Mouse (Mus musculus) forebrain, embryonic 14.5 days (tissue): Measurements from ENCODE around the gene Gk5. TPM values are rescaled to one million over a fixed set of nuclear protein-coding genes. Genes with fewer than 3 reads are reported as not detected.
"Not testable (repeated sequence)": the region's sequence is repeated elsewhere in the genome, so short reads cannot be mapped to it uniquely, and the experiment has no call there.

Experiments used
- ATAC-seq: fragments of 200-750 bp; cut with Nextera tagmentation; 2 replicates; pipeline ENCODE4 v1.8.0; 2017; ENCODE audit warnings: mild to moderate bottlenecking, moderate library complexity
- DNase-seq: peaks from one replicate; pipeline ENCODE4 v3.0.0-alpha.2; 2015; ENCODE audit warnings: low spot score
- H3K27ac ChIP-seq: fragments of 300-500 bp; sonication (generic); 2 replicates; pipeline ENCODE4 v1.5.1; 2014; ENCODE audit warnings: low read depth, mild to moderate bottlenecking, control low read depth, low read length, moderate library complexity
- H3K27me3 ChIP-seq: fragments of 300-500 bp; sonication (generic); replicated peaks from 2 replicates; pipeline ENCODE4 v1.6.1; 2014; ENCODE audit warnings: low read length, control low read depth, mixed read lengths; ENCODE audit not compliant: control insufficient read depth, insufficient read depth
- H3K36me3 ChIP-seq: fragments of 300-500 bp; sonication (generic); 2 replicates; pipeline ENCODE4 v1.6.1; 2014; ENCODE audit warnings: low read length, control low read depth; ENCODE audit not compliant: control insufficient read depth, insufficient read depth
- H3K4me1 ChIP-seq: fragments of 300-500 bp; sonication (generic); 2 replicates; pipeline ENCODE4 v1.6.1; 2014; ENCODE audit warnings: antibody characterized with exemption, low read length, control low read depth; ENCODE audit not compliant: control insufficient read depth, insufficient read depth
- H3K4me2 ChIP-seq: fragments of 300-500 bp; sonication (generic); 2 replicates; pipeline ENCODE4 v1.6.1; 2014; ENCODE audit warnings: mild to moderate bottlenecking, control low read depth, low read length
- H3K4me3 ChIP-seq: fragments of 300-500 bp; sonication (generic); 2 replicates; pipeline ENCODE4 v1.5.1; 2014; ENCODE audit warnings: low read depth, low read length, control low read depth
- H3K9ac ChIP-seq: fragments of 300-500 bp; sonication (generic); 2 replicates; pipeline ENCODE4 v1.6.1; 2014; ENCODE audit warnings: mild to moderate bottlenecking, low read length, control low read depth, moderate library complexity
- H3K9me3 ChIP-seq: fragments of 300-500 bp; sonication (generic); replicated peaks from 2 replicates; pipeline ENCODE4 v1.6.1; 2016; ENCODE audit warnings: low read length, control low read depth, mixed read lengths; ENCODE audit not compliant: control insufficient read depth
- WGBS: fragments of 180-500 bp; shearing (Covaris S2); extraction: QIAGEN DNeasy Blood & Tissue Kit; methylation state at CpG from one replicate; pipeline ENCODE4 v1.1.7; 2014; 5-methylcytosine and 5-hydroxymethylcytosine counted together
- polyA plus RNA-seq: library from polyadenylated mRNA; unstranded; fragments of >200 nt; fragmentation: Nextera tagmentation; extraction: Ambion mirVana; gene quantifications from 2 replicates; pipeline ENCODE4 v1.2.1, GENCODE M21; 2014

The Gk5 gene
- 2.0 and 2.2 TPM in 2 replicates for polyA plus RNA-seq

GRCm38 (mm10) chr9:96118861-96119772 lies at the start of gene Gk5:
Gk5 (plus strand) TSS chr9:96119362.
- Histone ChIP-seq H3K9ac (peak within 1 kb of the TSS; percentile 65), H3K4me2 (peak within 1 kb of the TSS; percentile 76), H3K27ac (no peak within 1 kb of the TSS), H3K27me3 (no peaks in the 10 kb centered on the region), H3K36me3 (no peaks in the 10 kb centered on the region), H3K4me3 (peak within 1 kb of the TSS; percentile 64), H3K4me1 (no peaks in the 10 kb centered on the region), H3K9me3 (no peaks in the 10 kb centered on the region)
- WGBS = 1% methylated on average over 75 of the region's 76 CpGs
- DNase-seq = peak; percentile 97
- peak; percentile 98 for ATAC-seq

- no peaks in the 10 kb centered on the region for H3K27me3 ChIP-seq
- H3K4me1 ChIP-seq = no peaks in the 10 kb centered on the region
- no peaks in the 10 kb centered on the region for H3K9me3 ChIP-seq
- H3K4me3 ChIP-seq = no peak overlapping the region
- no peak overlapping the region for H3K27ac ChIP-seq
- H3K36me3 ChIP-seq = no peaks in the 10 kb centered on the region
- 94% methylated on average over 13 of the region's 13 CpGs for WGBS
- no peak overlapping the region for H3K4me2 ChIP-seq
- no peak overlapping the region for H3K9ac ChIP-seq
- ATAC-seq (no peak), DNase-seq (no peak)
These were observed 40.3 kb upstream of the Gk5 start for GRCm38 (mm10) chr9:96078752-96079315.

GRCm38 (mm10) chr9:96085293-96085692 lies 33.9 kb upstream of the Gk5 start:
- DNase-seq (no peak), ATAC-seq (no peak)
- H3K27ac ChIP-seq = no peak overlapping the region
- H3K4me1 ChIP-seq = no peaks in the 10 kb centered on the region
- H3K4me2 ChIP-seq = no peak overlapping the region
- 95% methylated on average over 6 of the region's 6 CpGs for WGBS
- H3K9me3 ChIP-seq = no peaks in the 10 kb centered on the region
- no peak overlapping the region for H3K4me3 ChIP-seq
- no peaks in the 10 kb centered on the region for H3K27me3 ChIP-seq
- no peak overlapping the region for H3K9ac ChIP-seq
- no peaks in the 10 kb centered on the region for H3K36me3 ChIP-seq

GRCm38 (mm10) chr9:96087671-96088070 lies 31.5 kb upstream of the Gk5 start:
- ATAC-seq = no peak
- Histone ChIP-seq H3K4me1 (no peaks in the 10 kb centered on the region), H3K4me3 (no peak overlapping the region), H3K27me3 (no peaks in the 10 kb centered on the region), H3K9ac (no peak overlapping the region), H3K4me2 (no peak overlapping the region), H3K9me3 (no peaks in the 10 kb centered on the region), H3K36me3 (no peaks in the 10 kb centered on the region), H3K27ac (no peak overlapping the region)
- 88% methylated on average over 2 of the region's 2 CpGs for WGBS
- no peak for DNase-seq

- H3K9me3 ChIP-seq, H3K36me3 ChIP-seq, H3K27ac ChIP-seq, H3K9ac ChIP-seq, H3K4me2 ChIP-seq, ATAC-seq, H3K4me3 ChIP-seq, H3K4me1 ChIP-seq, H3K27me3 ChIP-seq, DNase-seq: not testable (repeated sequence)
- 79% methylated on average over 3 of the region's 3 CpGs for WGBS
These were observed 30.7 kb upstream of the Gk5 start for GRCm38 (mm10) chr9:96088456-96088855.

- DNase-seq, H3K36me3 ChIP-seq, H3K27ac ChIP-seq, ATAC-seq, H3K4me1 ChIP-seq, H3K9me3 ChIP-seq, H3K4me3 ChIP-seq, H3K9ac ChIP-seq, H3K27me3 ChIP-seq, H3K4me2 ChIP-seq: not testable (repeated sequence)
- WGBS = 85% methylated on average over 10 of the region's 10 CpGs
These were observed 26.5 kb upstream of the Gk5 start for GRCm38 (mm10) chr9:96092637-96093036.

GRCm38 (mm10) chr9:96093221-96093620 lies 25.9 kb upstream of the Gk5 start:
- H3K27ac ChIP-seq = no peak overlapping the region
- H3K9ac ChIP-seq = no peak overlapping the region
- H3K4me3 ChIP-seq = no peak overlapping the region
- no peak for DNase-seq
- no peak overlapping the region for H3K4me2 ChIP-seq
- WGBS = 100% methylated on average over 1 of the region's 1 CpGs
- no peaks in the 10 kb centered on the region for H3K36me3 ChIP-seq
- no peaks in the 10 kb centered on the region for H3K4me1 ChIP-seq
- no peaks in the 10 kb centered on the region for H3K9me3 ChIP-seq
- ATAC-seq = no peak
- no peaks in the 10 kb centered on the region for H3K27me3 ChIP-seq

- Histone ChIP-seq H3K9me3 (no peaks in the 10 kb centered on the region), H3K36me3 (no peaks in the 10 kb centered on the region), H3K4me1 (no peaks in the 10 kb centered on the region), H3K4me2 (no peak overlapping the region), H3K4me3 (no peak overlapping the region), H3K27ac (no peak overlapping the region), H3K9ac (no peak overlapping the region), H3K27me3 (no peaks in the 10 kb centered on the region)
- DNase-seq (no peak), ATAC-seq (no peak)
- 63% methylated on average over 1 of the region's 1 CpGs for WGBS
These were observed 24.8 kb upstream of the Gk5 start for GRCm38 (mm10) chr9:96094341-96094740.

- Histone ChIP-seq H3K36me3 (no peaks in the 10 kb centered on the region), H3K27ac (no peak overlapping the region), H3K27me3 (no peaks in the 10 kb centered on the region), H3K4me3 (no peak overlapping the region), H3K9me3 (0 out of 2 replicates have a peak, but pooled peaks cover 4% of the 10 kb centered on the region), H3K9ac (no peak overlapping the region), H3K4me2 (no peak overlapping the region), H3K4me1 (no peaks in the 10 kb centered on the region)
- DNase-seq (no peak), ATAC-seq (no peak)
- WGBS = 86% methylated on average over 1 of the region's 1 CpGs
These were observed 24.0 kb upstream of the Gk5 start for GRCm38 (mm10) chr9:96095192-96095591.
